Mouse (Mus musculus) E14TG2a.4 (cell line): Measurements from ENCODE around the gene Gm5767.

ENCODE experiments used
- H3K27me3 ChIP-seq: 2 replicates; pipeline ENCODE4 v1.6.1; 2014; ENCODE audit warnings: low read length, control low read depth; ENCODE audit not compliant: insufficient read depth
- H3K36me3 ChIP-seq: 2 replicates; pipeline ENCODE4 v1.6.1; 2014; ENCODE audit warnings: low read length, control low read depth; ENCODE audit not compliant: insufficient read depth
- H3K4me1 ChIP-seq: replicated peaks from 2 replicates; pipeline ENCODE4 v1.6.1; 2014; ENCODE audit warnings: low read depth, low read length, control low read depth
- H3K4me3 ChIP-seq: replicated peaks from 2 replicates; pipeline ENCODE4 v1.5.1; 2014; ENCODE audit warnings: mild to moderate bottlenecking, low read length
- H3K9me3 ChIP-seq: 2 replicates; pipeline ENCODE4 v1.6.1; 2014; ENCODE audit warnings: low read length, control low read depth
- CTCF ChIP-seq: conservative IDR thresholded peaks from 2 replicates; pipeline ENCODE4 v1.5.1; 2014; ENCODE audit warnings: low read length
- NANOG ChIP-seq: IDR thresholded peaks from 2 replicates; pipeline ENCODE4 v1.6.1; 2014; ENCODE audit warnings: borderline replicate concordance, low read length, mixed read lengths
- POU5F1 ChIP-seq: IDR thresholded peaks from 2 replicates; pipeline ENCODE4 v1.6.1; 2014; ENCODE audit warnings: low read length, borderline replicate concordance

The Gm5767 gene

DNA sequence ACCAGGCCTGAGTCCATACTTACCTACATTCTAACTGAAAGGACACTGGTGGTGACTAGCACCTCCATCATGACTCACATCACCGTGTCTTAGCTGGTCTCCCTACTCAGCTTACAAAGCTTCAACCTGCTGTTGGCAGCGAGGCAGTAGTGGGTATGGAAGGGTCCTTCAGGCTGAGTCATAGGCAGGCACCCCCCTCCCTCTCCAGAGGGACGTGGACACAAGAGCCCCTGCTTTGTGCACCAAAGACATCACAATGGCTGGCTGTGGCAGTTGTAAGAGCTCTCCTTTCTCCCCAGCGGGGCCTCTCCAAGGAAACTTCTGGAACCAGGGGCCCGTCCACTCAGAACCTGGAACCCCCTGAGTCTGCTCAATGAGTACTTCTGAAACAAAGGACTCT is at the start of gene Gm5767:
Gene Gm5767, plus strand, starts transcription at position 301 of the 400 bp plus-strand sequence.
- no peak within 1 kb of the TSS for H3K4me3 ChIP-seq
- H3K36me3 ChIP-seq, result peaks cover 33% of the 10 kb centered on the region
- H3K4me1 ChIP-seq, result peaks cover 28% of the 10 kb centered on the region
- H3K27me3 ChIP-seq, result no peaks in the 10 kb centered on the region
- TF ChIP-seq CTCF, result no peak
- TF ChIP-seq POU5F1, result no peak
- TF ChIP-seq NANOG, result no peak
- H3K9me3 ChIP-seq, result peaks cover 10% of the 10 kb centered on the region

DNA sequence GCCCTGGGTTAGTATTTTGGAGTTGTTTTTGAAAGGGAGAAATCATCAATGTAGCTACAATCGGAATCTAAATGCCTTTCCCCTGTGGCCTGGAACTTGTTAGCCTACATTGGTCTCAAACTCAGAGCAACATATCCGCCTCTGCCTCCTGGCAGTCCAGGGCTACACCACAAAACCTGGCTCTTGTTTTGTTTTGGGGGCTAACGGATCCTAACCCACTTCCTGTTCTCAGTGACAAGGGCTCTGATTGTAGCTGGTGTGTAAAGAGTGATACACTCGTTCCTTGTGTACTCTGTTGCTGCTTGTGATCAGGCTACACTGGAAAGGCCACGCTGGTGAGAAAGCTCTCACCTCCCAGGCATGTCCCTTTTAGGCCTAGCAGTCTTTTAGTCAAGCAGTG is 49.1 kb upstream of the Gm5767 start:
- Histone ChIP-seq H3K27me3 (no peaks in the 10 kb centered on the region), H3K9me3 (no peaks in the 10 kb centered on the region), H3K36me3 (peaks cover 56% of the 10 kb centered on the region), H3K4me3 (no peak overlapping the region), H3K4me1 (peaks cover 48% of the 10 kb centered on the region)
- TF ChIP-seq CTCF, result no peak
- TF ChIP-seq NANOG, result no peak
- TF ChIP-seq POU5F1, result no peak

DNA sequence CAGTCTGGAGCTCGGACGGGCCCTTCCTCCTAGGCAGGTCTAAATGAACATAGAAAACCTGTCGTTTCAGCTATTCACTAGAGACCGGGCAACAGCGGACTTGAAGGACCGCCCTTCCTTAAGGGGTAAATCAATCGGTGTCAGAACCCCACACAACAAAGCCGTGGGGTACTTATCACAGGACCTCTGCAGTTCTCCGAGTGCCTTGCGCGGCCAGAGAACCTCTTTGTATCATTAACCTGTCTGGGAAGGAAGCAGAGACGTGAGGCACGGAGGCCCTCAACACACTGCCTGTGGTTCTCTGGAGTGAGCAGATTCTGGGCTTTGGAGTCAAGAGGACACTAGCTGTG is 43.7 kb upstream of the Gm5767 start:
- Histone ChIP-seq H3K36me3 (peaks cover 68% of the 10 kb centered on the region), H3K4me3 (peak overlapping the region; percentile 96), H3K27me3 (no peaks in the 10 kb centered on the region), H3K9me3 (no peaks in the 10 kb centered on the region), H3K4me1 (peaks cover 63% of the 10 kb centered on the region)
- TF ChIP-seq POU5F1 (no peak), NANOG (no peak), CTCF (no peak)

GRCm38 (mm10) chr16:8637217-8638051 is 43.1 kb upstream of the Gm5767 start, which contains the start of the genes Pmm2 and Tmem186:
Pmm2 (plus strand) TSS chr16:8637674.
Tmem186 (minus strand) TSS chr16:8637712.
- peaks cover 68% of the 10 kb centered on the region for H3K36me3 ChIP-seq
- H3K4me3 ChIP-seq, result peak within 1 kb of the TSS; percentile 96
- no peaks in the 10 kb centered on the region for H3K9me3 ChIP-seq
- H3K27me3 ChIP-seq, result no peaks in the 10 kb centered on the region
- peaks cover 60% of the 10 kb centered on the region for H3K4me1 ChIP-seq
- TF ChIP-seq NANOG, result no peak
- no peak for TF ChIP-seq CTCF
- no peak for TF ChIP-seq POU5F1

DNA sequence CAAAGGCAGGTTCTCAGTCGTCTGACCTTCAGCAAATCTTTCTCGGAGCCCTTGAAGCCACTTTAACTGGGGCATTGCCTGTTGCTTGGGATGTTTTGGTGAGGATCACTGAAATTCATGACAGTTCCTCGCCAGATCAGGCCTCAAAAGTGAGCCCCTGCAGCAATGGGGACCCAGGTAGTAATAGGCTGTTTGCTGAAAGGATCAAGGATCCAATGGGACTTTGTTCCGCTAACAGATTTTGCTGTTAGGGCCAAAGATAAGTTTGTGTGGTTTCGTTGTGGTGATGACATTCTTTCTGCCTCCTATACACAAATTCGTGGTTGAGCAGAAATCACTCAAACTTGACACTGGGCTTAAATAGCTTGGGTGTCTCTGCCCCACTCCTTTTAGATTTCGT is 42.4 kb upstream of the Gm5767 start:
- TF ChIP-seq NANOG (no peak), POU5F1 (no peak), CTCF (no peak)
- H3K27me3 ChIP-seq, result no peaks in the 10 kb centered on the region
- peaks cover 68% of the 10 kb centered on the region for H3K36me3 ChIP-seq
- H3K4me1 ChIP-seq, result peaks cover 59% of the 10 kb centered on the region
- no peaks in the 10 kb centered on the region for H3K9me3 ChIP-seq
- peak overlapping the region; percentile 96 for H3K4me3 ChIP-seq

GRCm38 (mm10) chr16:8639466-8640191 is 40.9 kb upstream of the Gm5767 start:
- H3K27me3 ChIP-seq, result no peaks in the 10 kb centered on the region
- peaks cover 48% of the 10 kb centered on the region for H3K4me1 ChIP-seq
- no peak for TF ChIP-seq CTCF
- TF ChIP-seq POU5F1, result no peak
- no peaks in the 10 kb centered on the region for H3K9me3 ChIP-seq
- no peak overlapping the region for H3K4me3 ChIP-seq
- H3K36me3 ChIP-seq, result peaks cover 68% of the 10 kb centered on the region

- peaks cover 94% of the 10 kb centered on the region for H3K36me3 ChIP-seq
- H3K27me3 ChIP-seq, result no peaks in the 10 kb centered on the region
- no peak overlapping the region for H3K4me3 ChIP-seq
- no peaks in the 10 kb centered on the region for H3K9me3 ChIP-seq
- TF ChIP-seq NANOG, result no peak
- no peak for TF ChIP-seq POU5F1
- TF ChIP-seq CTCF, result peak; percentile 90
- peaks cover 18% of the 10 kb centered on the region for H3K4me1 ChIP-seq
These were observed 36.7 kb upstream of the Gm5767 start for GRCm38 (mm10) chr16:8643855-8644254.

- no peaks in the 10 kb centered on the region for H3K27me3 ChIP-seq
- peaks cover 4% of the 10 kb centered on the region; the same call in 1 of the 2 replicates for H3K4me1 ChIP-seq
- no peak for TF ChIP-seq CTCF
- no peak for TF ChIP-seq NANOG
- no peak for TF ChIP-seq POU5F1
- H3K9me3 ChIP-seq, result no peaks in the 10 kb centered on the region
- no peak overlapping the region for H3K4me3 ChIP-seq
- peaks cover 99% of the 10 kb centered on the region for H3K36me3 ChIP-seq
These were observed 35.0 kb upstream of the Gm5767 start for GRCm38 (mm10) chr16:8645546-8645945.
